Mouse (Mus musculus) mouse trophoblast stem cell (cell line): Measurements from ENCODE around the gene Zfp560.
"Not testable (repeated sequence)": the region's sequence is repeated elsewhere in the genome, so short reads cannot be mapped to it uniquely, and the experiment has no call there.

Experiments used
- in situ Hi-C, 2 experiments: fragments of 300-500 bp; cut with MseI, MboI; formaldehyde crosslinking; loops; 2 replicates in 1 of 2; 3 replicates in 1 of 2; pipeline ENCODE4 v1.15.1; 2025

Zfp560 gene

DNA sequence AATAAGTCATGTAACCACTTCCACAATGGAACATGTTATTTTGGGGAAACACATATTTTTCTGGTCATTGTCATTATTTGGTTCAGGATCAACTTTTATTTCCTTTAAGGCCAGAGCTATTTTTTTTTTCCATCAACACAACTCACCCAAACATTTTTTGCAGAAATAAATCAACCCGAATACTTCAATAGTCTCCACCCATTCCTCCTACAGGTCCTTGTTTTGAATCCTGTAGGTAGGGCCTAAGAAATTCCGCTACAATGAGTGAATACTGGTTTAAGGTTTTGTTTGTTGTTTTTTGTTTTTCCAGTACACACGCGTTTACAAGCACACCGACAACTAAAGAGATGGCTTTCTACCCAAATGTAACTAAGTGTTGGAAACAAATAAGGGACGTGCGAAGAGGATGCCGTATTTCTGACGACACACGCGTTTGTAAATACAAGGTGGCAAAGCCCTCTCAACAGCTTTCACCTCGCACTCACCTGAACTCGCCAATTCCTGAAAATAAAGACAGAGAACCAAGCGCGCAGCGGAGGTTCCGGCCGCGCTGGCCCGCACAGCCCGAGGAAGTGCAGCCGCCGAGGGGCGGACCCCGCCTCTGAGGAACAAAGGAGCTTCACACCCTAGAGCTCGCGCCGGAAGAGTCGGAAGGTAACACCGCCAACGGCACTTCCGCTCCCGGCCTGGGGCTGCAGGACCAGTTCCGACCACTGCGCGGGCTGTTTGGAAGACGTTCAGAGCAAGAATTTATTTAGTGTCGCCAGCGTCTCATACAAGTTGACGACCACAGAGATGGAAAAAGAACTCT lies at the start of gene Zfp560:
Zfp560 (minus strand) TSS at position 646 of the 811 bp plus-strand sequence.
- in situ Hi-C loops = no loop called here

DNA sequence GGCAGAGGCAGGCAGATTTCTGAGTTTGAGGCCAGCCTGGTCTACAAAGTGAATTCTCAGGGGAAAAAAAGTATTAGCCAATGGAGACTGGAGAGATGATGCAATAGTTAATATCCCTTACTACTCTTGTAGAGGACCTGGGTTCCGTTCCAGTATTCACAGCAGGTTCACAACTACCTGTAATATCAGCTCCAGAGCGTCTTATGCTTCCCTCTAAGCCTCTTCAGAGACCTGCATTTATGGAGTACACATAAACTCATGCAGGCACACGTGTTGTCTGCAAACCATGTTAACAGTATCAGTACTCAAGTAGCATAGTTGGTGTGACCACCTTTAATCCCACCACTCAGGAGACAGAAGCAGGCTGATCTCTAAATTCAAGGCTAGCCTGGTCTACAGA lies 45.0 kb upstream of the Zfp560 start:
- in situ Hi-C loops = no loop called here

DNA sequence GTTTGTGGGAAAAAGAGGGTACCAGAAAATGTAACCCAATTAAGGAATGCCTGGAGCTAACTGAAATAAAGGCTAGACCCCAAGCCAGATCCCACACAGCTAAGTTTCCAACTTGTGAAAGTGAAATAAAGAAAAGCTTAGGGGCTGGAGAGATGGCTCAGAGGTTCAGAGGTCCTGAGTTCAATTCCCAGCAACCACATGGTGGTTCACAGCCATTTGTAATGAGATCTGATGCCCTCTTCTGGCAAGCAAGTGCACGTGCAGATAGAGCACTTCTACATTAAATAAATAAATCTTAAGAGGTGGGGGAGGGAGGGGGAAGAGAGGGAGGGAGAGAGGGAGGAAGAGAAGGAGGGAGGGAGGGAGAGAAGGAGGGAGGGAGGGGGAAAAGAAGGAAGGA lies 26.5 kb upstream of the Zfp560 start:
- in situ Hi-C loops = no loop called here

DNA sequence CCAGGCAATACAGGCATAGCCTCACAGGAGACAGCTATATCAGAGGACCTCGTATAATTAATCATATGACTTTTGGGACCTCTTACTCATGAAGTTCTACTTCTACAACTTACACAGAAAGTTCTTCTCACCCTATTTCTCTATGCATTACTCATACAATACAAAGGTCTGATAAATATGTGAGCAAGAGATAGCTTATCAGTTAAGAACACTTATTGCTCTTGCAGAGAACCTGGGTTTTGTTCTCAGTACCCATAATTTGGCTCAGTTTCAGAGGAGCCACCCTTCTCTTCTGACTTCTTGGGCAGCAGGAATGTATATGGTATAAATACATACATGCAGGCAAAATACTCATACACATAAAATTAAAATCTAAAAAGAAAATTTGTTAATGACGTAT lies 24.3 kb upstream of the Zfp560 start:
- in situ Hi-C loops = no loop called here

DNA sequence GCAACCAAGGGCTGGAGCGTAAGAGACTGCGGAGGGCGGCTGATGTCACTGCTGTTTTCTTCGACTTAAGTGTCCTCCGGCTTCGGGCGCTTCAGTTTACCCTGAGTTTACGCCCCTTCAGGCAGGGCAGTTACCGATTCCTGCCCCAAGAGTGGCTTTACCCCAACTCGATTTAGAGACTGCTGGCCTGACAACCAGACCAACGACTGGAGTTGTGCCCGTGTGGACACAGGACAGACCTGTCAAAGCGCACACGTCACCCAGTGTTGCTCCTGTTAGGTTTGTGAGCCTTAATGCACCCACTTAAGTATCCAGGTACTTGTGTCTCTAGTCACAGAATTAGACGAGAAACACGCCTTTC lies 346 bp upstream of the Zfp560 start:
- in situ Hi-C loops = no loop called here

DNA sequence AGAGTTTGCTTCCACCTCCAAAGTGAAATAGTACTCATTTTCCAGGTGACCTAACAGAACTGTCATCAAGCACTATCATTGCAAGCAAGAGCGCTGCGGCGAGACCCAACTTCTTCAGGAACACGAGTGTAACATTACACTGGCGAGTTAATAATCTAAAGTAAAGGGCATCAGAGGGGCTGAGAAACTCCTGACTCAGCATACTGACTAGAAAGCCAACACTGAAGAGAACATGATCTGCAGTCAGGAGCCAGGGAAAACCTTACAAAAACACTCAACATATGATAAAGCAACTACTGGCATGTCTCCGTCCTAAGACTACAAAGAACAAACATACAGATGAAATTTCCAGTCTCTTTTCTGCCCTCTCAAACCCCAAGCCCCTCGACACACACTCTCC lies 1.3 kb downstream of the Zfp560 start:
- in situ Hi-C loops = no loop called here

DNA sequence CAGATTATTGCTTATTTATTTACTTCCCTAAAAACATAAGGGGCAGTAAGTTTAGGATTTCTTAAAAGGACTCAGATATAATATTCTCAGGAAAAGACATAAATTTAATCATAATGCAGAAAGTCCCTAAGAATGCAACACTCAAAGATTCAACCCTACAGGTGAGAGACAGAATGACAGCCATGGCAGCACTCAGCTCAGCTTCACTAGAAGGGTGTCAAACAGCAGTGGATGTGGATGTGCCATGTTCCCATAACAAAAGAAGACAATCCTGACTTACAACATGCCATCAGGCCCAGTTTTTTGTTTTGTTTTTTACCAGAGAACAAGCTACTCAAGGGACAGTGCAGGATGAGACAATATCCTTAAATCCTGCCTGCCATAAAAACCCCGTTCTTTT lies 10.3 kb downstream of the Zfp560 start:
- in situ Hi-C loops = no loop called here

DNA sequence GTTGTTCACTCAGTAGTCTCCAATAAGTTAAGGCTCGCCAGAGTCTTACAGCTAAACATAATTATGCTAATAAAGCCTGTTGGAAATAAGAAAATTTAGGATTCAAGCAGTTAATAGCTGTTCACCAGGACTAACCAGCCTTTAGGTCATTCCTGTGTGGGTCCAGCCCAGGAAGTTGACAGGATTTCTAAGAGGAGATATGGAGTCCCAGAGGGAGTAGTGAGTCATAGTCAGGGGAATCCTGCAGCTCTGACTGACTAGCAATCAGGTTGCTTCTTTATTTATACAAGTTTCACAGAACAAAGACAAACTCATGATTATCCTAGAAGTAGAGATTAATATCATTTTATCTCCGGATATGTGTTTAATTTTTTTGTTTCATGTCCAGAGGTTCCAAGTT lies 17.7 kb downstream of the Zfp560 start:
- in situ Hi-C loops = no loop called here

DNA sequence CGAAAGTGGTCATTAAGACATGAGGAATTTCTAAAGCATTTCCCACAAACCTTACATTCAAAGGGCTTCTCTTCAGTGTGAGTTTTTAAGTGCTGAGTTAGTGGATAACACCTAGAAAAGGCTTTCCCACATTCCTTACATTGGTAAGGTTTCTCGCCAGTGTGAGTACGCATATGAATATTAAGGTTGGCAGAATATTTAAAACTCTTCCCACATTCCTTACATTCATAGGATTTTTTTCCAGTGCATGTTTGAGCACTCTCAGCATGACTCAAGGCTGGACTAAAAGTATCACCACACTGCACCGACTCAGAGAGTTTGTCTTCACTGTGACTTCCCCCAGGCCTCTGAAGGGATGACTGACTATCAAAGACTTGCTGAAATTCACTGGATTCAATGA lies 36.5 kb downstream of the Zfp560 start:
- in situ Hi-C loops = no loop called here

DNA sequence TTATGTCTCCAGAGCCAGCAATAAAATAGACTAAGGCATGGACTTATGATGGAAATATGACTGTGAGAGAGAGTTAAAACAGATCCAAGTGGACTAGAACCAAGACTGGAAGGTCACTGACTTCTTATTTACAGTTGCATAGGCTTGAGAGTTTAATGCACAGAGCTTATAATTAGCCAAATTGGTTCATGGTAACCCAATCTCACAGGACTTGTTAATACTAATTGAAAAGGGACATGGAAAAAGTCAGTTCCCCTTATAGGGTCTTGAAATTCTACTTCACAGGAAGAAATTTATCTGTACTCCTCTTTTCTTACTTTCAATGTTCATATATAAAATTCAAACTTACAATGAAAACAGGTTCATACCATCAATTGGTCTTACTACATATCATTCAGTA lies 49.0 kb downstream of the Zfp560 start, which contains the start of gene Olfr18:
Olfr18 (minus strand) TSS at position 101 of the 400 bp plus-strand sequence.
- in situ Hi-C loops = no loop called here

DNA sequence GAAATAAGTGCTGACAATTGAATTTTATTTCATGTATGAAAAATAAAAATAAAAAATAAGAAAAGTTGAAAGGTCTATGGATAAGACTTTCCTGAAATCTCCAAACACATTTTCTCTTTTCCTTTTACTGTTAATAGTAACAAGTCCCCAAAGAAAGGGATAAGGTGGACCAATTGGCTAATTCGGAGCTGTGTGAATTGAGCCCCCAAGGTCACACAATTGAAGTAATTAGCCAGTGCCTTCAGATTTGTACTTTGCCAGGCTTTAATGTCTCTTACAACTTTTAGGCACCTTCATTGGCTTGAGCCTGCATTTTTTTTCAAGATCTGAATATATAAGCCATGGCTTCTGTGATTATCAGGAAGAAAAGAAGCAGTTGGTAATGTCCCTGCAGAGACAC lies 86.7 kb downstream of the Zfp560 start, which contains the start of gene Olfr873:
Olfr873 (plus strand) TSS at position 301 of the 400 bp plus-strand sequence.
- in situ Hi-C loops = no loop called here

DNA sequence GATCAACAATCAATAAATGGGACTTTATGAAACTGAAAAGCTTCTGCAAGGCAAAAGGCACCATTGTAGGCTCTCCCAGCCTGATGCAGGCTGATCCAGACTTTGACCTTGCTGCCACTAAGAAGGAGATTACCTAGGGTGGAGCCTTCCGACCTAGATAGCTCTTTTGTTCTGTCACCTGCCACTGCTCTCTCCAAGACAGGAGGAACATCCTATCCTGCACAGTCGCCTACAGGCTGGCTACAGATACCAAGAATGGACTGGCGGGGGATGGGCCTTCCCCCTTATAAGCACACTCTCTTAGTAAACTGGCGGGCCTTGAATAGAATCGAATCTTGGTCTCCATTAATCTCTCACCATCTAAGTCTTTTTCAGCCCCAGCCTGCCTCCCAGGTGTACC lies 89.4 kb downstream of the Zfp560 start:
- in situ Hi-C loops = not testable (repeated sequence)
